Mouse (Mus musculus) left cerebral cortex, adult 9 months (tissue): ENCODE data around the gene Hook2.

Experiments
- DNase-seq, 2 experiments: peaks; one replicate each; pipeline ENCODE4 v3.0.0; 2022; ENCODE audit warnings: low spot score in 2 of 2

Gene Hook2

GRCm38 (mm10) chr8:85029271-85029670, 38.9 kb downstream of the Hook2 start:
- no peak for DNase-seq

DNA sequence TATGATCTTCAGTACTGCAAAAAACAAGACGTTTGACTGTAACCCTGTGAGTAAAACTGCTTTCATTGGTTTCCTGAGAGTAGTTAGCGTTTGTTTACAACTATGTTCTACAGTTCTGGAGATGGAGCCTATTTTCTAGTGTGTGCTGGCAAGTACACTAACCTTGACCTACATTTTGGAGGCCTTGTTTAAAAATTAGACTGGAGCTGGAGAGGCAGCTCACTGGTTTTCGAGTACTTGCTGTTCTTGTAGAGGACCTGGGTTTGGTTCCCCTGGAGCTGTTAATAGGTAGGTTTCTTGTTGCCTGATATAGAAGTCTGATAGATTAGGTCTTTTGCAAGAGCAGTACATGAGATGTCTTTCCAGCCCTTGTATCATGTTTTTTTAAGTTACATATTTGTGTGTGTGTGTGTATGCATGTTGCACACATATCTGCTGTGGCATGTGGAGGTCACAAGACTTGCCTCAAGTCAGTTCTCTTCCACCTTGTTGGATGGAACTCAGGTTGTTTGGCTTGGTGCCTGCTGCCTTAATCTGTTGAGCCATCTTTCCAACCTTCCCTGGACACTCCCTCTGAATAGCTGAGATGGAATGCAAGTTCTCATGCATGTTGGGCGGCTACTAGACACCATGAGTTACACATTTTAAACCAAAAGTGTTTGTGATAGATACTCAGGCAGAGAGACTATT, 42.4 kb downstream of the Hook2 start:
- DNase-seq, result no peak

DNA sequence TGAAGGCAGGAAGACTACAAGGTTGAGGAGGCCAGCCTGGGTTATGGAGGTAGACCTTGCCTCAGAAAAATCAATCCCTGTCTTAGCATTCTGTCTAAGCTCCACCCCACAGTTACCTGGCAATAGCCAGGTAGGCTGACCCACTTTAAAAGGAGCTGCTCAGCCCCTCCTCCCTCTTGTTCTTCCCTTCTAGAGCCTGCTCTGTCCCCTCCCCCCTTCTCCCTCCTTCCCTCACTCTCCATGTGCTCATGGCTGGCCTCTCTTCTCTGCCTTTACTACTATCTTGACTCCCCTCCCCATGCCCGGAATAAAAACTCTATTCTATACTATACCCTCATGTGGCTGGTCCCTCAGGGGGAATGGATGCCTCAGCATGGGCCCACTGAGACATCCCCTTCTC, 43.5 kb downstream of the Hook2 start:
- no peak for DNase-seq

- DNase-seq, result peak in 1 of 2 experiments; percentile 76
These were observed 44.4 kb downstream of the Hook2 start for GRCm38 (mm10) chr8:85034764-85035163.

DNA sequence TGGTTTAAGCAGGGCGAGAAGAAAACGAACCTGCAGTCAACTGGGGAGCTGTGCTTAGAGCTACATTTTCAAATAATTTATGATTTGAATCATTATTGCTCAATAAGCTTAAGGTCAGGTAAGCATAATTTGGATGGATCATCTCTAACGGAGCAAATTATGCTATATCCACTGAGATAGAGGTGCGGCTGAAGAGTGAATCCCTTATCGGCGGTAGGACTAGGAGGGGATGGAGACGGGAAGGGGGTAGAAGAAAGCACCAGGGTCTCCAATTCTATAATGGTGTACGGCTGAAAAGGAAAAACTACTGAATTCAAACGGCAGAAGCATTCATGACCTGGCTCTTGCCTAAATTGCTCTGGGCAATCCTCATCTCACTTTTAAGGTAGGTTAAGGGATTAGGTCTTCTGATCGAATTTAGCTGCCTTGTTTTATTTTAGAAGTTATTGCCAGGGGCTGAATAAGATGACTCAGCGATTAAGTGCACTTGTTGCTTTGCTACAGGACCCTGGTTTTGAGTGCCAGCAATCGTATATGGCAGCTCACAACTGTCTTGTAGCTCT, 44.8 kb downstream of the Hook2 start:
- no peak for DNase-seq

DNA sequence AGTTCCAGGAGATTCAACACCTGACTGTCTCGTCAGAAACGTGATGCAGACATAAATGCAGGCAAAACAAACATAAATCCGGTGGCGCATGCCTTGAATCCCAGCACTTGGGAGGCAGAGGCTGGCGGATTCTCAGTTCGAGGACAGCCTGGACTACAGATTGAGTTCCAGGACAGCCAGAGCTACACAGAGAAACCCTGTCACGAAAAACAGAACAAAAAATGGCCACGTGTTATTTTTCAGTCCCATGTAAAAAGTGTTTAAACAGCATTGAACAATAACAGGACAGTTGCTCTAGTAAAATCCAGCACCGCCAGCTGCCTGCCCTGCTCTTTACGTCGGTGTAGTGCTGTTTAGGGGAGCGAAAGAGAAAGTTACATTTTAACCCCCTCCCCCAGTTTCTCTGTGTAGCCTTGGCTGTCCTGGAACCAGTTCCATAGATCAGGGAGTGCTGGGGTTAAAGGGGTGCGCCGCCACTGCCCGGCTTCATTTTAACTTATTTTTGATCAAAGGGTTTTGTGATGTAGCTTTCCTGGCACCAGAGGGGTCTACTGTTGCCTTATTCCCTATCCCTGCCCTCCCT, 45.4 kb downstream of the Hook2 start:
- no peak for DNase-seq

GRCm38 (mm10) chr8:85036381-85036717, 45.9 kb downstream of the Hook2 start:
- DNase-seq, result no peak

GRCm38 (mm10) chr8:85036718-85037365, 46.4 kb downstream of the Hook2 start, which contains the start of gene Tnpo2:
TSS of gene Tnpo2 (plus strand) at chr8:85036915.
- peak; percentile 90 to 94 for DNase-seq

DNA sequence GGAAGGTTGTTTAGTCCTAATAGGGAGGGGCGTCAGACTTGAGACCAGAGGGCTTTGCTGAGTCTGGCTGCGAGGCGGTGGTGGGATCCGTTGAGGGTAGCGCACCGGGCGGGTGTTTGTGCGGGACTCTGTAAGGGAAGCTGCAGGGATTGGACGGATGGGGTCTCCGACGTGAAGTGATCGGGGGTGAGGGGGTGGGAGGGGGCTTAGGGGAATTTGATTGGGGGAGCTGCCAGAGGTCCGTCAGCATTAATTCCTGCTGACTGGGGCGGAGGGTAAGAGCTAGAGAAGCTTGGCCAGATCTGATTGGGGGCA, 46.9 kb downstream of the Hook2 start:
- no peak for DNase-seq

DNA sequence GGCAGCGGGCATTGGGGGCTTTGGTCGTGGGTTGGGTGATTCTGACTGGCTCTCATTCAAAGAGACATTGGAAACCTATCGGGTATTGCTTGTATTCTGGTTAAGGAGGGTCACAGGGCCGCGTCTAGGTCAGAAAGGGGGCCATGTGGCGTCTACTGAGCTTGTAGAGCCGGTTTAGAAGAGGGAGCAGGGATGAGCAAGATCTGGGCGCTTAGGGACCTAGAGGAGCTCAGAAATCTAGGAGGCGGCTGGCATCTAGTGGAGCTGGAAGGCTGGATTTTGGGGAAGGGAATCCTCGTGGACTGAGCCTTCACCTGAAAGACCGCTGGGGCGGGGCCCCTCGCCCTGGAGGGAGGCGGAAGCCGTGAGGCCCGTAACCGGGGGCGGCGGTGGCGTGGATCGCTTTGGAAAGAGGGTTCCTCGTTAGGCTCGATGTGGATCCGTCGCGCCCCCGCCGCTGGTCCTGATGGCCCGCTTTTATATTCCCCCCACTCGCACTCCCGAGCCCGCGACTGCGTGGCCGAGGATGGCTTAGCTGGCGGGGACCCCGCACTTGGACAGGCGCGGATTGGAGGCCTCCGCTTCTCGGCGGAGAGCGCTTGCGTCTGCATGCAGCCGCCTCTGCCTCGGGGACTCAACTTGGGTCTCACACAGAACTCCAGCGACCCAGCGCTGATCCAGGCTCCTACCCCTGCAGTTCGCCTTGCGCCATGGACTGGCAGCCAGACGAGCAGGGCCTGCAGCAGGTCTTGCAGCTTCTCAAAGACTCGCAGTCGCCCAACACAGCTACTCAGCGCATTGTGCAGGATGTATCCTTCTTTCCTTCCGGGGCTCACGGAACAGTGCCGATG, 47.5 kb downstream of the Hook2 start:
- DNase-seq, result peak in 1 of 2 experiments; percentile 49

DNA sequence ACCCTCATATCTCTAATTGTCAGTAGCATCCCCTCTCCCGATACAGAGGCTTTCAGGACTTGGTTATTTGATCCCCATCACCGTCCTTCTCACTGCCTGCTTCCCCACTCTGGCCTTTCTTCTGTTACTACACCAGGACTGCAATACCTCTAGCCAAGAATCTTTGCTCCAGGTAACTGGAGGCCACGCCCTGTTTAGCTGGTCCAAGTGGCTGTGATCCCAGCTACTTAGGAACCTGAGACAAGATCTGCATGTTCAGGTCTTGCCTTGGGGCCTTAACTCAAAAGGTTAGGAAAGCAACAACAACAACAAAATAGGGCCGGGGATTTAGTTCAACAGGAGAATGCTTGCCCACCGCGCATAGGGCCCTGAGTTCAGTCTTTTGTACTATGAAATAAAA, 53.2 kb downstream of the Hook2 start:
- DNase-seq, result no peak
